Mouse (Mus musculus) lung, adult 2 months (tissue): ENCODE measurements around the gene Angpt4. TPM values are rescaled to one million over a fixed set of nuclear protein-coding genes. Genes with fewer than 3 reads are reported as not detected.

ENCODE experiments used
- DNase-seq: peaks from one replicate; pipeline ENCODE4 v3.0.0; 2022
- H3K4me1 ChIP-seq: fragments of 200-500 bp; 2 replicates; pipeline ENCODE4 v1.6.1; 2011; ENCODE audit warnings: low read length; ENCODE audit not compliant: control insufficient read depth, insufficient read depth
- H3K4me3 ChIP-seq: fragments of 200-500 bp; replicated peaks from 2 replicates; pipeline ENCODE3; 2011; ENCODE audit warnings: low read depth, mild to moderate bottlenecking, control low read depth, low read length; ENCODE audit errors: extremely low read depth
- CTCF ChIP-seq: fragments of 200-500 bp; IDR thresholded peaks from 2 replicates; pipeline ENCODE4 v1.5.1; 2011; ENCODE audit warnings: mild to moderate bottlenecking, low read length, control low read depth; ENCODE audit not compliant: insufficient read depth
- POLR2A ChIP-seq: fragments of 200-500 bp; IDR thresholded peaks from 2 replicates; pipeline ENCODE4 v1.6.1; 2011; ENCODE audit warnings: low read depth, mild to moderate bottlenecking, control low read depth, low read length, borderline replicate concordance; ENCODE audit errors: extremely low read depth
- WGBS: fragments of 180-500 bp; shearing (Covaris S2); methylation state at CpG from one replicate; pipeline ENCODE4 v1.1.7; 2018; 5-methylcytosine and 5-hydroxymethylcytosine counted together
- polyA plus RNA-seq: library from polyadenylated mRNA; depleted of rRNA; stranded (reverse); fragments of >200 nt; gene quantifications from 2 replicates; pipeline ENCODE4 v1.2.3, GENCODE M21; 2012

Gene Angpt4
- polyA plus RNA-seq, 1 experiment: 4.1 TPM

DNA sequence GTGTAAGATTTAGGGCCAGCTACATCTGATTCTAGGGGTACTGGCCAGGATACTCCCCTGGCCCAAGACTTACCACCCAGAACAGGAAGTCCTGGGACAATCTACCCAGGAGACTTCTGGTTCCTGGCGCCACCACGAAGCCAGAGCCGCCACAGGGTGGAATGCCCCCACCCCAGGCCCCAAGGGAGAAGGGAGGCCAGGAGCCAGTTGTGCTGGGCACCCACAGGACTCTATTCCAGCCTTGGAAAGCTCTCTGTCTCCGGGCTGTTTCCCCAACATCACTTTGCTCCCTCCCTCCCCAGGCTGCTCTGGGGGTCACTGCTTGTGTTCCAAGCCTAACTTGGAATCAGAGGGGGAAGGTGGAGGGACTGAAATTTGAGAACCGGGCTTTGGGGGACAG lies 512 bp upstream of the Angpt4 start:
- no peak overlapping the region for H3K4me3 ChIP-seq
- 0 out of 2 replicates have a peak, but pooled peaks cover 2% of the 10 kb centered on the region for H3K4me1 ChIP-seq
- no peak for DNase-seq
- TF ChIP-seq POLR2A (no peak), CTCF (no peak)
- 27% methylated on average over 5 of the region's 5 CpGs for WGBS

DNA sequence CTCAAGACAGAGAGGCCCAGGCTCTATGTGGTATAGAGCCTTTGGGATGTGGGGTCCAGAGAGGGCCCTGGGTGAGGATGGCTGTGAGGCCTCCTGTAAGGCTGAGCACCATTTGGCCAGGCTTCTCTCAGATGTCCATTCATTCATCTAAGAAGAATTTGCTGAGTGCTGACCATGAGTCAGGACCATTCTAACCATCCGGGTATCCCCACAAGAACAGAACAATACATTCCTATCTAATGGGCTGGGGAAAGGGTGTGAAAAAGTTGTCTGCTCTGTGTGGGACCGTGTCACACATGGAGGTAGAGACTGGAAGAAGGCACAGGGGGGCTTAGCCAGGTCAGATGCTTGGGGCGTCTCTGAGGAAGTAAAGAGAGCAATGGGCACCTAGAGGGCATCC lies 741 bp downstream of the Angpt4 start:
- WGBS: 71% methylated on average over 3 of the region's 3 CpGs
- TF ChIP-seq CTCF (no peak), POLR2A (no peak)

DNA sequence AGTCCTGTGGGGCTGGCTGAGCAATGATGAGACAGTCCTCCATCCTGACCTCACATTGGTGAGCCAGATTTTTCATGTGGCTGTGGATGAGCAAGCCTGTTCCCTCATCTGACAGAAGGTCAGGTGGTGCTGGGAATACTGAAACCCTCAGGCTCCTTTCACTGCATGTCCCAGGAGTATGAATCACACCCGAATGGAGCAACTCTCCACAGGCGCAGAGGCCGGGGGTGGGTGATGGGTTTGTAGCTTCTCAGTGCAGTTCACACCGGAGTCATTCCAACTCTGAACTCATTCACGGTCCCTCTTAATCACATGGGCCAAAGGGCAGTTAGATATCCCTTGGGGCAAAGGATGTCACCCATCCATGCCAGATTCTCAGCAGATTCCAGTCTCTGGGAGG lies 3.1 kb downstream of the Angpt4 start:
- Histone ChIP-seq H3K4me1 (0 out of 2 replicates have a peak, but pooled peaks cover 2% of the 10 kb centered on the region), H3K4me3 (no peak overlapping the region)
- WGBS: 78% methylated on average over 5 of the region's 5 CpGs
- DNase-seq: no peak
- TF ChIP-seq POLR2A (no peak), CTCF (no peak)

More for the DNA sequence above, 741 bp downstream of the Angpt4 start:
- Histone ChIP-seq H3K4me1 (0 out of 2 replicates have a peak, but pooled peaks cover 2% of the 10 kb centered on the region), H3K4me3 (no peak overlapping the region)
- DNase-seq: no peak

DNA sequence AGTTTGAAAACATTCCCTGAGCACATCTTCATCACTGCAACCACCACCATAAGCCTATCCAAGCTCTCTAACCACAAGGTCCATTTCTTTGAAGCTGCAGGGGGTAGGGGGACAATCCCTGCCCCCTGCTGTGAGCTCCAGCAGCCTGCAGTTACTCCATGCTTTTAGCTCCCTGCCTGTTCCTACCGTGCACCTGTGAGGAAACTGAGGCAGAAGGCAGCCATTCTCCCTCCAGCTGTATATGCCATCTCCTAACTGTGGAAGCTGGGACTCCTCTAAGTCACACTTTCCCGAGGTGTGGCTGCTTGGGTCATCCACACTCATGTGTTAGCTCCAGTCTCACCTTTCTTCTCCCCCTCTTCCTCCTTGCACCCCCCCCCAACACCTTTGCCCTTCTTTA lies 4.1 kb downstream of the Angpt4 start:
- WGBS: 18% methylated on average over 2 of the region's 2 CpGs
- DNase-seq: no peak
- H3K4me1 ChIP-seq: 0 out of 2 replicates have a peak, but pooled peaks cover 2% of the 10 kb centered on the region
- TF ChIP-seq POLR2A (no peak), CTCF (no peak)
- H3K4me3 ChIP-seq: no peak overlapping the region

DNA sequence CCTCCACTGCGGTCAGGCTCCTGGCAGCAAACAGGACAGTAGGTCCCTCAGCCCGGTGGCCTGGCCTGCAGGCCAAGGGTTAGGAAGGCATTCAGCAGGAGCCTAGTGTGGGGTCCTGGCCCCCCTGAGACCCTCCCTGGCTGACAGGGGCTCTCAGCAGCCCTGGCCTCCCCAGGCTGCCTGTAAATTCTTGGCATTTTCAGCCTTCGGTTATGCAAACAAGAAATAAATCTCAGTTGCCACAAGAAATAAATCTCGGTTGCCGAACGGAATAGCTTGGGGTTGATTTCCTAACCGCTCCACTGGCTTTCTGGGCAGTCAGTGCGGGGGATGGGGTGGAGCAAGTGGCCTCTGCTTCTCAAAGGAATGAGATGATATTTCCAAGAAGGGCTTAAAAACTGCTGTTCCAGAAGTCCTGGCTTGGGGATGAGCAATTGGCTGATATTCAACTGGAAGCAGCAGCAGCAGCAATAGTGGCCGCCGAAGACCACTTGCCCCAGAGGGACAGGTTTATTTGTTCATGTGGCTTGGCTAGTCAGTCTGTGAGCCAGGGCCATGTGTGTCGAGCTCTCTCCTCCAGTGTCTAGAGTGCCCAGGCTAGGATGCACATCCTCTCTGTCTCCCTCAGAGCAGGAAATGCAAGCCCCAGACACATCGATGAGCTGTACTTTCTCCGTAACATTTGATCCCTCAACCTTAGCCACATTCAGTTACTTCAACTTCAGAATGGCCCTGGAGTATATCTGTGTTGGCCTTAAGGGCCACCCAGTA lies 5.2 kb downstream of the Angpt4 start:
- WGBS: 54% methylated on average over 13 of the region's 13 CpGs
- no peaks in the 10 kb centered on the region for H3K4me1 ChIP-seq
- no peak for DNase-seq
- no peak overlapping the region for H3K4me3 ChIP-seq
- TF ChIP-seq CTCF: no peak
- TF ChIP-seq POLR2A: no peak

DNA sequence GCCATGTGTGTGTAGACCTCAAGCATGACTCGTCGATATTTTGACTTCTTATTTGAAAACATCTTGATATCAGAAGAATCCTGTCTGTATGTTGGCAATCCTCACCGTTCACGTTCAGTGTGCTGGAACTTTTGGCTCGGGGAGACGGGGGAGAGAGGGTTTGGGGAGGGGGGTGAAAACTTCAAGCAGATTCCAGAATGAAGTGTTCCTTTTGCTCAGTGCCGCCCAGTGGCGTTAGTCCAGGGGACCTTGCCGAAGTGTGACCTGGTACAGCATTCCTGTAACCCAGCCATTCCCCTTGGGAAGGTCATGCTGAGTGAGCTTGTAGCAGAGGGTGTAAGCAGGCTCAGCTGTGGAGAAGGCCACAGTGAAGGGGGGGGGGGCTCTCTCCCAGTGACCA lies 8.1 kb downstream of the Angpt4 start:
- DNase-seq: no peak
- TF ChIP-seq POLR2A (no peak), CTCF (no peak)
- no peaks in the 10 kb centered on the region for H3K4me1 ChIP-seq
- WGBS: 54% methylated on average over 9 of the region's 9 CpGs
- no peak overlapping the region for H3K4me3 ChIP-seq

DNA sequence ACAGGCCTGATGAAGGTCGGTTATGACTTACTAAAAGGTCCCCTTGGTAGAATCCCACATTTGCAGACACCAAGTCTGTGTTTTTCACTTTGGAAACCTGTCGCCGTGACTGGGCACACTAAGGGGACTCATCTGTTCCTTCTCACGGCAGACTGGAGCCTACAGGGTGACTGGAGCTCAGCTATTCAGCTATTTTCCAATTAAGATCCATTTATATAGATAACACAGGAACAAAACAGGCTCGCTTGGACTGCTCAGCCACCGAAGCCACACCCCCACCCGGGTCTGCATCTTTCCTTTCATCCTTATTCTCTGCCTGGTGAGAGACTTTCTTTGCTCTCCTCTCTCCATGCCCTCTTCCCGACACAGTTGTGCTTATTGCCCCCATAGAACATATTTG lies 10.1 kb downstream of the Angpt4 start:
- 69% methylated on average over 8 of the region's 8 CpGs for whole genome bisulfite sequencing
- TF ChIP-seq POLR2A (no peak), CTCF (no peak)
- Histone ChIP-seq H3K4me1 (no peaks in the 10 kb centered on the region), H3K4me3 (no peak overlapping the region)
- DNase-seq: no peak

DNA sequence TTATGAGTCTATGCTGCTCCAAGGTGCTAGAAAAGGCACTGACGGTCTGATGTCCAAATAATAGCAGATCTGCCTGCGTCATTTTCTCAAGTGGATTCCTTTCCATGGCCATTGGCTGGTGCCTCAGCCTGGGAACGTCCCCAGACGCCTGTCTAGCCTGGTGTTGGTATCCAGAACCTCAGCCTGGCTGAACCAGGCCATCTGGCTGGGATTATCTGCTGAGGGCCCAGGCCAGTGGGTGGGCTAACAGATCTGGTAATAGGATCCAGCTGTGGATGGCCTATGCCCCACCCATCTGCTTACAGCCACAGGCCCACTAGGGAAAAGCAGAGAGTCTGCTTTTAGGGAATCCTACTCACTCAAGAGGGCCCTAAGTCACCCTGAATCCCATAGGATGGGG lies 10.6 kb downstream of the Angpt4 start:
- Histone ChIP-seq H3K4me3 (no peak overlapping the region), H3K4me1 (no peaks in the 10 kb centered on the region)
- DNase-seq: no peak
- WGBS: 47% methylated on average over 4 of the region's 4 CpGs
- TF ChIP-seq POLR2A: no peak
- TF ChIP-seq CTCF: no peak

DNA sequence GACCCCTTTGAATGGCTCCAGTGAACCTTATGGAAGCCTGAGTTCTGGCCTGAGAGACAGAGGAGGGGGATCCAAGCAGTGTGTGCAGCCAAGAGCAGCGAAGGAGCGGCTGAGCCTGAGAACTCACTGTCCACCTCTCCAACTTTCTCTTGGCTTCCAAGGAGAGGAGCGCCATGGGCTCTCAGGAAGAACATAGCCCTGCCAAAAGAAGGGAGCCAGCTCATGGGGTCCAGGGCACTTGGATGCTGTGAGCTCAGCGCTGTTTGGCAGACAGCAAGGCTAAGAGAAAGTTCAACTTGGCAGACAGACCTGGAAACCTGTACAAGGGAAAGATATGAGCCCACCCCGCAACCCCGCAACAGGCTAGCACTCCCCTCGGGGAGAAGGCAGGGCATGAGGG lies 13.3 kb downstream of the Angpt4 start:
- TF ChIP-seq CTCF (no peak), POLR2A (no peak)
- 80% methylated on average over 7 of the region's 7 CpGs for WGBS
- Histone ChIP-seq H3K4me3 (no peak overlapping the region), H3K4me1 (no peaks in the 10 kb centered on the region)
- no peak for DNase-seq

DNA sequence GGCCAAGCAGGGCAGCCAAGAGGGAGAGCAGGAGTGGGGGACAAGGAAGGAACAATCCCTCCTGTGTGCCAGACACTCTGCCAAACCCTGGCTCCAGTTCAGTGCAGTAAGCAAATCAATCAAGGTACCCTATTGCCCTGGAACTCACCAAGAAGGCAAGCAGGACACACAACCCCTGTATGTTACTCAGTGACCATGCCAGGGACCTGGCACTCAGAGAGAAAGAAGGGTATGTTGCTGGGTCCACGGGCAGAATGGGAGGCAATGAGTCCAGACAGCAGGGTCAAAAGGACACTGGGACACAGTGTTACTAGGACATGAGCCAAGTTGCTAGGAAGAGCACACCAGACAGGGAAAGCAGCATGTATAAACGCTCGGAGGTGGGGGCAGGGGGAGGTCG lies 14.7 kb downstream of the Angpt4 start:
- no peak for DNase-seq
- H3K4me1 ChIP-seq: no peaks in the 10 kb centered on the region
- H3K4me3 ChIP-seq: no peak overlapping the region
- WGBS: 40% methylated on average over 4 of the region's 4 CpGs
- TF ChIP-seq CTCF (no peak), POLR2A (no peak)
